Comparison of ENCODE assay signal across 17 mouse cellular contexts in genomic region chr17:80904061-80904460, GRCm38 (mm10). TPM values are rescaled to one million over a fixed set of nuclear protein-coding genes. Genes with fewer than 3 reads are reported as not detected.
DNase-seq lines count a peak whose midpoint lies in the region; ATAC-seq lines count a peak whose summit lies in the region.
"Had no signal": no experiment of that assay in that cellular context is flagged by ENCODE, and none has a peak within 500 bp of the region (broad histone marks: within the 10 kb centered on the region; RNA-seq: fewer than 3 reads in every experiment).

No protein-coding gene starts in this region.

- no peak overlapping the region for H3K27ac ChIP-seq in forebrain, embryonic 16.5 days (ENCODE audit: low read length)
- H3K27ac ChIP-seq in forebrain, embryonic 11.5 days (ENCODE audit: low read depth, low read length): no peak overlapping the region
- H3K27ac ChIP-seq in midbrain, embryonic 14.5 days (replicated peaks; ENCODE audit: low read depth, low read length): peak overlapping the region; percentile 26; the same call in 1 of the 2 replicates
- H3K27ac ChIP-seq: liver, embryonic 13.5 days had no signal

- no peaks in the 10 kb centered on the region for H3K9me3 ChIP-seq in forebrain, embryonic 16.5 days (ENCODE audit: control insufficient read depth, low read length)
- H3K9me3 ChIP-seq in forebrain, embryonic 11.5 days (ENCODE audit: control insufficient read depth, low read length): no peaks in the 10 kb centered on the region
- H3K9me3 ChIP-seq in midbrain, embryonic 14.5 days (ENCODE audit: control insufficient read depth, low read length): no peaks in the 10 kb centered on the region
- H3K9me3 ChIP-seq: liver, embryonic 13.5 days had no signal

- H3K4me2 ChIP-seq in forebrain, embryonic 16.5 days (ENCODE audit: low read length): no peak overlapping the region
- H3K4me2 ChIP-seq in forebrain, embryonic 11.5 days (ENCODE audit: low read depth, low read length, severe bottlenecking): no peak overlapping the region
- H3K4me2 ChIP-seq in midbrain, embryonic 14.5 days (ENCODE audit: low read length): no peak overlapping the region
- H3K4me2 ChIP-seq: liver, embryonic 13.5 days had no signal

- no peak overlapping the region for H3K9ac ChIP-seq in forebrain, embryonic 16.5 days (replicated peaks; ENCODE audit: low read depth, low read length)
- no peak overlapping the region for H3K9ac ChIP-seq in forebrain, embryonic 11.5 days (ENCODE audit: low read length)
- no peak overlapping the region for H3K9ac ChIP-seq in midbrain, embryonic 14.5 days (replicated peaks; ENCODE audit: low read length)
- H3K9ac ChIP-seq: liver, embryonic 13.5 days had no signal

- ATAC-seq in forebrain, embryonic 16.5 days: peak; percentile 36; the same call in 1 of the 2 replicates
- ATAC-seq in forebrain, embryonic 11.5 days (replicated peaks; ENCODE audit: low FRiP score): no peak
- no peak for ATAC-seq in midbrain, embryonic 14.5 days (ENCODE audit: low FRiP score, low TSS enrichment)
- ATAC-seq in megakaryocyte-erythroid progenitor cell, adult 5-6 weeks (replicated peaks; ENCODE audit: low FRiP score, low TSS enrichment, poor library complexity, severe bottlenecking): no peak
- ATAC-seq: activated CD4-positive, CD25-positive, alpha-beta regulatory T cell, adult 4 months; lung, postnatal 0 days had no signal

- no peaks in the 10 kb centered on the region for H3K36me3 ChIP-seq in forebrain, embryonic 16.5 days (ENCODE audit: control insufficient read depth, insufficient read depth)
- no peaks in the 10 kb centered on the region for H3K36me3 ChIP-seq in forebrain, embryonic 11.5 days (ENCODE audit: control insufficient read depth, insufficient read depth, low read length)
- H3K36me3 ChIP-seq in midbrain, embryonic 14.5 days (ENCODE audit: control insufficient read depth, insufficient read depth, low read length): no peaks in the 10 kb centered on the region
- H3K36me3 ChIP-seq: liver, embryonic 13.5 days had no signal

- no peak overlapping the region for H3K4me3 ChIP-seq in forebrain, embryonic 16.5 days (replicated peaks; ENCODE audit: low read length)
- no peak overlapping the region for H3K4me3 ChIP-seq in forebrain, embryonic 11.5 days (ENCODE audit: low read depth, low read length)
- H3K4me3 ChIP-seq in midbrain, embryonic 14.5 days (replicated peaks; ENCODE audit: low read depth, low read length): no peak overlapping the region
- H3K4me3 ChIP-seq: liver, embryonic 13.5 days; megakaryocyte, embryonic 14.5 days had no signal

- H3K27me3 ChIP-seq in forebrain, embryonic 16.5 days (replicated peaks; ENCODE audit: control insufficient read depth, insufficient read depth, low read length): no peaks in the 10 kb centered on the region
- H3K27me3 ChIP-seq in forebrain, embryonic 11.5 days (ENCODE audit: control insufficient read depth, insufficient read depth, low read length): no peaks in the 10 kb centered on the region
- no peaks in the 10 kb centered on the region for H3K27me3 ChIP-seq in midbrain, embryonic 14.5 days (ENCODE audit: control insufficient read depth, insufficient read depth, low read length)
- H3K27me3 ChIP-seq: liver, embryonic 13.5 days had no signal

- 49% methylated on average over 5 of the region's 5 CpGs for WGBS in forebrain, embryonic 16.5 days
- 83% methylated on average over 5 of the region's 5 CpGs for WGBS in forebrain, embryonic 11.5 days
- WGBS in midbrain, embryonic 14.5 days: 41% methylated on average over 5 of the region's 5 CpGs

- intact Hi-C loops in left cerebral cortex, postnatal 4 days (cut with DNase I): no loop called here
- intact Hi-C loops in left cerebral cortex, postnatal 25 days (cut with DNase I): no loop called here

- no peak for DNase-seq in forebrain, embryonic 11.5 days (ENCODE audit: low spot score)
- DNase-seq in left cerebral cortex, postnatal 4 days: peak; percentile 55
- no peak for DNase-seq in left cerebral cortex, postnatal 25 days (ENCODE audit: low spot score in 2 of 2)
- peak; percentile 43 for DNase-seq in midbrain, embryonic 14.5 days
- no peak for DNase-seq in embryo, embryonic 10.5 days (ENCODE audit: low spot score)
- DNase-seq: cerebellum, postnatal 25 days; kidney, postnatal 36 days; layer of hippocampus, postnatal 36 days; liver, embryonic 13.5 days; right cerebral cortex, adult 18-20 months had no signal

- H3K4me1 ChIP-seq in forebrain, embryonic 16.5 days (replicated peaks; ENCODE audit: control insufficient read depth, insufficient read depth, low read length): peaks cover 13% of the 10 kb centered on the region
- 0 out of 2 replicates have a peak, but pooled peaks cover 3% of the 10 kb centered on the region for H3K4me1 ChIP-seq in forebrain, embryonic 11.5 days (replicated peaks; ENCODE audit: control insufficient read depth, insufficient read depth, low read length)
- H3K4me1 ChIP-seq in midbrain, embryonic 14.5 days (ENCODE audit: control insufficient read depth, insufficient read depth, low read length): peaks cover 3% of the 10 kb centered on the region; the same call in 1 of the 2 replicates
- H3K4me1 ChIP-seq: liver, embryonic 13.5 days; megakaryocyte, embryonic 14.5 days had no signal

RNA-seq across cellular contexts. Expression of gene Tmem178, which starts 40.4 kb away (rescaled TPM):
- 36.3 and 41.4 TPM in 2 replicates for polyA plus RNA-seq in forebrain, embryonic 16.5 days (2015; fragmentation: Nextera tagmentation; extraction: Ambion mirVana)
- polyA plus RNA-seq in forebrain, embryonic 11.5 days (2014; fragmentation: Nextera tagmentation; extraction: Ambion mirVana): 13.6 and 14.7 TPM in 2 replicates
- 10 to 100 TPM; 37.9 to 41.7 TPM for total RNA-seq in left cerebral cortex, postnatal 4 days (2021)
- total RNA-seq in left cerebral cortex, postnatal 25 days (2021): 100 to 1,000 TPM in 1 of 2 experiments, 10 to 100 TPM in 1; 98.7 to 124 TPM
- polyA plus RNA-seq in midbrain, embryonic 14.5 days (2014; fragmentation: Nextera tagmentation; extraction: Ambion mirVana): 30.5 and 31.3 TPM in 2 replicates
- total RNA-seq in megakaryocyte-erythroid progenitor cell, adult 5-6 weeks (2014; fragmentation: Nextera tagmentation): not detected in 2 replicates
- total RNA-seq in megakaryocyte-erythroid progenitor cell, adult 5-6 weeks (2017): not detected in 2 replicates
- total RNA-seq: hematopoietic stem cell, adult 5-6 weeks; neutrophil, adult 5-6 weeks had no signal
- polyA plus RNA-seq: activated CD4-positive, CD25-positive, alpha-beta regulatory T cell, adult 4 months had no signal

Comparison
In these comparisons a context has a peak if more than half of its experiments do, and no peak if none do; other contexts are left out.
1. DNase-seq: peak in left cerebral cortex, postnatal 4 days (single experiment) and midbrain, embryonic 14.5 days (single experiment); none in forebrain, embryonic 11.5 days (single experiment), left cerebral cortex, postnatal 25 days (0 of 2) and embryo, embryonic 10.5 days (single experiment).
2. RNA of gene Tmem178, which starts 40.4 kb away (total RNA-seq): 98.7 to 124 TPM in left cerebral cortex, postnatal 25 days and 37.9 to 41.7 TPM in left cerebral cortex, postnatal 4 days; not detected in megakaryocyte-erythroid progenitor cell, adult 5-6 weeks; every median in the first group is over 10 times any median in the second.